Mouse (Mus musculus) spleen, adult 2 months (tissue): Measurements from ENCODE around the gene Asb18.

Experiments used
- CTCF ChIP-seq: fragments of 200-500 bp; IDR thresholded peaks from 2 replicates; pipeline ENCODE4 v1.5.1; 2011; ENCODE audit warnings: mild to moderate bottlenecking, inconsistent platforms; ENCODE audit not compliant: insufficient read depth, insufficient read length, insufficient replicate concordance; ENCODE audit errors: extremely low read depth
- POLR2A ChIP-seq: fragments of 200-500 bp; IDR thresholded peaks from 2 replicates; pipeline ENCODE4 v1.6.1; 2011; ENCODE audit warnings: low read depth, low read length, inconsistent platforms

GRCm38 (mm10) chr1:89931120-89931519 lies 83.3 kb downstream of the Asb18 start, which contains the start of gene Gbx2:
- TF ChIP-seq CTCF: no peak
- no peak for TF ChIP-seq POLR2A
